Mouse (Mus musculus) urinary bladder, postnatal 10 days (tissue): ENCODE results near the gene Pcdh19.

Source experiments
- DNase-seq: peaks from one replicate; pipeline ENCODE4 v3.0.0; 2022; ENCODE audit warnings: low spot score

Pcdh19 gene

GRCm38 (mm10) chrX:133657308-133658302 is 31.2 kb downstream of the Pcdh19 start:
- no peak for DNase-seq

- DNase-seq = no peak
Measured at GRCm38 (mm10) chrX:133655876-133656538, 32.8 kb downstream of the Pcdh19 start.

- no peak for DNase-seq
Measured at GRCm38 (mm10) chrX:133655196-133655595, 33.6 kb downstream of the Pcdh19 start.

GRCm38 (mm10) chrX:133653071-133653470 is 35.7 kb downstream of the Pcdh19 start:
- DNase-seq = no peak

GRCm38 (mm10) chrX:133650379-133650778 is 38.4 kb downstream of the Pcdh19 start:
- DNase-seq = no peak

GRCm38 (mm10) chrX:133647809-133648208 is 41.0 kb downstream of the Pcdh19 start:
- no peak for DNase-seq

GRCm38 (mm10) chrX:133639445-133639844 is 49.3 kb downstream of the Pcdh19 start:
- DNase-seq = no peak

- DNase-seq = no peak
Measured at GRCm38 (mm10) chrX:133629538-133629937, 59.2 kb downstream of the Pcdh19 start.

GRCm38 (mm10) chrX:133618222-133618621 is 70.6 kb downstream of the Pcdh19 start:
- DNase-seq = no peak

GRCm38 (mm10) chrX:133605828-133606227 is 83.0 kb downstream of the Pcdh19 start:
- no peak for DNase-seq

- DNase-seq = no peak
Measured at GRCm38 (mm10) chrX:133604272-133604671, 84.5 kb downstream of the Pcdh19 start.

GRCm38 (mm10) chrX:133602068-133602467 is 86.7 kb downstream of the Pcdh19 start:
- DNase-seq = no peak

- DNase-seq = no peak
Measured at GRCm38 (mm10) chrX:133601658-133602057, 87.1 kb downstream of the Pcdh19 start.

GRCm38 (mm10) chrX:133601195-133601594 is 87.6 kb downstream of the Pcdh19 start:
- DNase-seq = no peak

GRCm38 (mm10) chrX:133575601-133576382 is 113.0 kb downstream of the Pcdh19 start:
- DNase-seq = no peak

- no peak for DNase-seq
Measured at GRCm38 (mm10) chrX:133565355-133565754, 123.4 kb downstream of the Pcdh19 start.
